Comparison of ENCODE assay signal across 12 mouse cellular contexts in the genomic region with DNA sequence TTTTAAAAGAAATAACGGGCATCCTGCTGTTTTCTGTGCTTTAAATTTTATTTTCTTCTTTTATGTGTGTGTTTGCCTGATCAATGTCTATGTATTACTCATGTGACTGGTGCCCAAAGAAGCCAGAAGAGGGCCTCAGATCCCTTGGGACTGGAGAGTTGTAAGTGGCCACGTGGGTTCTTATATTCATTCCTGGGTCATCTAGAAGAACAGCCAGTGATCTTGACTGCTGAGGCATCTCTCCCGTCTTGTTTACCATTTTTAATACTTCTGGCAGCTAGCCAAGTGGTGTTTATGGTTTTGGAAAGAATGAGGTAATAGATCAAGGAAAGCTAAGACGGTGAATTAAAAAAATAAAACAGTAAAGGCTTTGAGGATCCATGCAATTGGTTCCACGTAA.
DNase-seq lines count a peak whose midpoint lies in the region; ATAC-seq and TF ChIP-seq lines count a peak whose summit lies in the region.
"Had no signal": no experiment of that assay in that cellular context is flagged by ENCODE, and none has a peak within 500 bp of the region (broad histone marks: within the 10 kb centered on the region; RNA-seq: fewer than 3 reads in every experiment).

No protein-coding gene starts in this region.

- no peak for ATAC-seq in embryonic facial prominence, embryonic 14.5 days (ENCODE audit: low read depth)
- ATAC-seq in lung, embryonic 14.5 days (ENCODE audit: insufficient read depth), result peak; percentile 91; the same call in 1 of the 2 replicates
- ATAC-seq in granulocyte monocyte progenitor cell, adult 5-6 weeks (replicated peaks; ENCODE audit: poor library complexity, severe bottlenecking), result no peak

- H3K9ac ChIP-seq in embryonic facial prominence, embryonic 14.5 days (ENCODE audit: low read depth, low read length), result no peak overlapping the region
- no peak overlapping the region for H3K9ac ChIP-seq in lung, embryonic 14.5 days
- H3K9ac ChIP-seq: limb, embryonic 13.5 days; neural tube, embryonic 12.5 days had no signal

- no peak overlapping the region for H3K4me2 ChIP-seq in embryonic facial prominence, embryonic 14.5 days (ENCODE audit: low read depth, low read length)
- no peak overlapping the region for H3K4me2 ChIP-seq in lung, embryonic 14.5 days
- H3K4me2 ChIP-seq: limb, embryonic 13.5 days; neural tube, embryonic 12.5 days had no signal

- no peaks in the 10 kb centered on the region for H3K9me3 ChIP-seq in embryonic facial prominence, embryonic 14.5 days (ENCODE audit: control insufficient read depth, low read length)
- H3K9me3 ChIP-seq in embryonic facial prominence, embryonic 10.5 days, result no peaks in the 10 kb centered on the region
- no peaks in the 10 kb centered on the region for H3K9me3 ChIP-seq in lung, embryonic 14.5 days (ENCODE audit: low read depth, low read length)
- H3K9me3 ChIP-seq: hindbrain, embryonic 10.5 days; limb, embryonic 13.5 days; neural tube, embryonic 12.5 days had no signal

- H3K4me3 ChIP-seq in embryonic facial prominence, embryonic 14.5 days (ENCODE audit: low read depth, low read length), result no peak overlapping the region
- H3K4me3 ChIP-seq in embryonic facial prominence, embryonic 10.5 days, result no peak overlapping the region
- H3K4me3 ChIP-seq in layer of hippocampus, adult 2 months, result no peak overlapping the region
- H3K4me3 ChIP-seq in lung, embryonic 14.5 days (ENCODE audit: low read depth, low read length), result no peak overlapping the region
- H3K4me3 ChIP-seq: hindbrain, embryonic 10.5 days; limb, embryonic 13.5 days; neural tube, embryonic 12.5 days had no signal

- WGBS in embryonic facial prominence, embryonic 14.5 days, result 31% methylated on average over 5 of the region's 5 CpGs
- 65% methylated on average over 5 of the region's 5 CpGs for WGBS in embryonic facial prominence, embryonic 10.5 days
- WGBS in lung, embryonic 14.5 days, result 20% methylated on average over 5 of the region's 5 CpGs

- no peaks in the 10 kb centered on the region for H3K4me1 ChIP-seq in embryonic facial prominence, embryonic 14.5 days (ENCODE audit: control insufficient read depth, insufficient read depth, low read length)
- H3K4me1 ChIP-seq in embryonic facial prominence, embryonic 10.5 days, result no peaks in the 10 kb centered on the region
- no peaks in the 10 kb centered on the region for H3K4me1 ChIP-seq in lung, embryonic 14.5 days (ENCODE audit: insufficient read depth)
- H3K4me1 ChIP-seq: hindbrain, embryonic 10.5 days; neural tube, embryonic 12.5 days had no signal

- peak; percentile 58 for TF ChIP-seq CTCF in layer of hippocampus, adult 2 months (conservative IDR thresholded peaks at IDR 0.05)
- TF ChIP-seq CTCF in lung, embryonic 14.5 days (IDR thresholded peaks at IDR 0.05; ENCODE audit: low read depth), result peak; percentile 60

- peak; percentile 71 for DNase-seq in embryonic facial prominence, embryonic 14.5 days (ENCODE audit: low spot score)
- DNase-seq in embryonic facial prominence, embryonic 10.5 days (ENCODE audit: low spot score), result no peak
- DNase-seq in layer of hippocampus, adult 2 months (ENCODE audit: low spot score in 2 of 2), result no peak
- DNase-seq in layer of hippocampus, postnatal 10 days (ENCODE audit: low spot score in 2 of 2), result no peak
- DNase-seq in NIH3T3 (ENCODE audit: low read depth), result peak; percentile 2
- peak; percentile 85 for DNase-seq in lung, embryonic 14.5 days
- DNase-seq in adrenal gland, postnatal 36 days, result no peak
- DNase-seq: gastrocnemius, postnatal 36 days had no signal

- no peak overlapping the region for H3K27ac ChIP-seq in embryonic facial prominence, embryonic 14.5 days (replicated peaks; ENCODE audit: low read depth, low read length)
- no peak overlapping the region for H3K27ac ChIP-seq in embryonic facial prominence, embryonic 10.5 days (replicated peaks)
- H3K27ac ChIP-seq in layer of hippocampus, adult 2 months, result no peak overlapping the region
- H3K27ac ChIP-seq in lung, embryonic 14.5 days (ENCODE audit: low read depth), result no peak overlapping the region
- H3K27ac ChIP-seq: hindbrain, embryonic 10.5 days; limb, embryonic 13.5 days; neural tube, embryonic 12.5 days had no signal

- no peaks in the 10 kb centered on the region for H3K27me3 ChIP-seq in embryonic facial prominence, embryonic 14.5 days (replicated peaks; ENCODE audit: control insufficient read depth, insufficient read depth, low read length)
- H3K27me3 ChIP-seq in embryonic facial prominence, embryonic 10.5 days (replicated peaks; ENCODE audit: low read depth, poor library complexity, severe bottlenecking), result no peaks in the 10 kb centered on the region
- H3K27me3 ChIP-seq in lung, embryonic 14.5 days (ENCODE audit: insufficient read depth, low read length), result no peaks in the 10 kb centered on the region
- H3K27me3 ChIP-seq: limb, embryonic 13.5 days; neural tube, embryonic 12.5 days had no signal

- no peaks in the 10 kb centered on the region for H3K36me3 ChIP-seq in embryonic facial prominence, embryonic 14.5 days (ENCODE audit: control insufficient read depth, insufficient read depth, low read length)
- no peaks in the 10 kb centered on the region for H3K36me3 ChIP-seq in embryonic facial prominence, embryonic 10.5 days (replicated peaks)
- H3K36me3 ChIP-seq in lung, embryonic 14.5 days (ENCODE audit: insufficient read depth), result no peaks in the 10 kb centered on the region
- H3K36me3 ChIP-seq: hindbrain, embryonic 10.5 days; limb, embryonic 13.5 days; neural tube, embryonic 12.5 days had no signal

Comparison
In these comparisons a context has a peak if more than half of its experiments do, and no peak if none do; other contexts are left out.
1. DNase-seq: peak in embryonic facial prominence, embryonic 14.5 days (single experiment), NIH3T3 (single experiment) and lung, embryonic 14.5 days (single experiment); none in embryonic facial prominence, embryonic 10.5 days (single experiment), layer of hippocampus, adult 2 months (0 of 2), layer of hippocampus, postnatal 10 days (0 of 2) and adrenal gland, postnatal 36 days (0 of 2).